Mouse (Mus musculus) urinary bladder, postnatal 25 days (tissue): ENCODE data around the gene Tgif1.

Experiments used
- DNase-seq: peaks from one replicate; pipeline ENCODE4 v3.0.0; 2022; ENCODE audit warnings: low spot score

Gene Tgif1

GRCm38 (mm10) chr17:70853436-70853905 is at the start of gene Tgif1:
Tgif1 (minus strand) TSS chr17:70853546.
- peak; percentile 35 for DNase-seq

- no peak for DNase-seq
These were observed 47.3 kb upstream of the Tgif1 start for GRCm38 (mm10) chr17:70900660-70901059.

GRCm38 (mm10) chr17:70899642-70900041 is 46.3 kb upstream of the Tgif1 start:
- DNase-seq, result no peak

- DNase-seq, result no peak
These were observed 41.5 kb upstream of the Tgif1 start for GRCm38 (mm10) chr17:70894867-70895266.

- no peak for DNase-seq
These were observed 39.8 kb upstream of the Tgif1 start for GRCm38 (mm10) chr17:70893151-70893550.

GRCm38 (mm10) chr17:70892288-70893096 is 39.1 kb upstream of the Tgif1 start:
- DNase-seq, result no peak

- DNase-seq, result no peak
These were observed 37.2 kb upstream of the Tgif1 start for GRCm38 (mm10) chr17:70890571-70890970.

- peak; percentile 32 for DNase-seq
These were observed 35.3 kb upstream of the Tgif1 start for GRCm38 (mm10) chr17:70888657-70889056.

GRCm38 (mm10) chr17:70887848-70888247 is 34.5 kb upstream of the Tgif1 start:
- no peak for DNase-seq

GRCm38 (mm10) chr17:70886641-70887391 is 33.5 kb upstream of the Tgif1 start:
- no peak for DNase-seq

- DNase-seq, result no peak
These were observed 32.5 kb upstream of the Tgif1 start for GRCm38 (mm10) chr17:70885868-70886267.

GRCm38 (mm10) chr17:70881934-70882333 is 28.6 kb upstream of the Tgif1 start:
- DNase-seq, result no peak

- no peak for DNase-seq
These were observed 27.8 kb upstream of the Tgif1 start for GRCm38 (mm10) chr17:70881194-70881593.

- no peak for DNase-seq
These were observed 24.9 kb upstream of the Tgif1 start for GRCm38 (mm10) chr17:70878237-70878636.

- no peak for DNase-seq
These were observed 20.4 kb upstream of the Tgif1 start for GRCm38 (mm10) chr17:70873778-70874124.

GRCm38 (mm10) chr17:70872936-70873777 is 19.8 kb upstream of the Tgif1 start:
- no peak for DNase-seq

GRCm38 (mm10) chr17:70872094-70872929 is 19.0 kb upstream of the Tgif1 start:
- no peak for DNase-seq

GRCm38 (mm10) chr17:70871676-70872075 is 18.3 kb upstream of the Tgif1 start:
- DNase-seq, result no peak

GRCm38 (mm10) chr17:70870581-70870980 is 17.2 kb upstream of the Tgif1 start:
- DNase-seq, result no peak

- DNase-seq, result no peak
These were observed 15.4 kb upstream of the Tgif1 start for GRCm38 (mm10) chr17:70868577-70869229.
